Mouse (Mus musculus) Muller cell, postnatal 12 days (primary cell): ENCODE measurements around the gene Ppp1r15a.
"Not testable (repeated sequence)": the region's sequence is repeated elsewhere in the genome, so short reads cannot be mapped to it uniquely, and the experiment has no call there.

Experiments
- DNase-seq: peaks from one replicate; pipeline ENCODE4 v3.0.0-alpha.2; 2015; ENCODE audit errors: inconsistent ontology term

Ppp1r15a gene

GRCm38 (mm10) chr7:45551512-45551883, 25.4 kb upstream of the Ppp1r15a start:
- DNase-seq = no peak

- no peak for DNase-seq
Observed at GRCm38 (mm10) chr7:45550821-45551511, 24.9 kb upstream of the Ppp1r15a start.

GRCm38 (mm10) chr7:45549641-45550436, 23.8 kb upstream of the Ppp1r15a start:
- no peak for DNase-seq

- DNase-seq = no peak
Observed at GRCm38 (mm10) chr7:45544525-45544924, 18.5 kb upstream of the Ppp1r15a start.

GRCm38 (mm10) chr7:45540213-45540612, 14.1 kb upstream of the Ppp1r15a start:
- DNase-seq = no peak

GRCm38 (mm10) chr7:45539095-45539494, 13.0 kb upstream of the Ppp1r15a start:
- DNase-seq = no peak

- DNase-seq = peak; percentile 87
Observed at GRCm38 (mm10) chr7:45538163-45539041, 12.3 kb upstream of the Ppp1r15a start.

- DNase-seq = no peak
Observed at GRCm38 (mm10) chr7:45537602-45538001, 11.5 kb upstream of the Ppp1r15a start.

GRCm38 (mm10) chr7:45535676-45536075, 9.6 kb upstream of the Ppp1r15a start:
- no peak for DNase-seq

GRCm38 (mm10) chr7:45530643-45531042, 4.6 kb upstream of the Ppp1r15a start:
- peak; percentile 59 for DNase-seq

- DNase-seq = peak; percentile 72
Observed at GRCm38 (mm10) chr7:45529461-45529860, 3.4 kb upstream of the Ppp1r15a start.

- DNase-seq = not testable (repeated sequence)
Observed at GRCm38 (mm10) chr7:45527169-45527568, 1.1 kb upstream of the Ppp1r15a start.

GRCm38 (mm10) chr7:45526474-45527120, 529 bp upstream of the Ppp1r15a start:
- DNase-seq = peak; percentile 42

GRCm38 (mm10) chr7:45524841-45525621, 1.0 kb downstream of the Ppp1r15a start:
- DNase-seq = peak; percentile 76

- DNase-seq = no peak
Observed at GRCm38 (mm10) chr7:45523678-45524170, 2.3 kb downstream of the Ppp1r15a start.

- peak; percentile 14 for DNase-seq
Observed at GRCm38 (mm10) chr7:45522957-45523676, 3.0 kb downstream of the Ppp1r15a start.

- no peak for DNase-seq
Observed at GRCm38 (mm10) chr7:45522194-45522752, 3.8 kb downstream of the Ppp1r15a start.

- peak; percentile 91 for DNase-seq
Observed at GRCm38 (mm10) chr7:45521728-45522184, 4.3 kb downstream of the Ppp1r15a start.

GRCm38 (mm10) chr7:45520605-45521004, 5.5 kb downstream of the Ppp1r15a start:
- DNase-seq = no peak
